Comparison of ENCODE assay signal across 8 mouse cellular contexts in the genomic region with DNA sequence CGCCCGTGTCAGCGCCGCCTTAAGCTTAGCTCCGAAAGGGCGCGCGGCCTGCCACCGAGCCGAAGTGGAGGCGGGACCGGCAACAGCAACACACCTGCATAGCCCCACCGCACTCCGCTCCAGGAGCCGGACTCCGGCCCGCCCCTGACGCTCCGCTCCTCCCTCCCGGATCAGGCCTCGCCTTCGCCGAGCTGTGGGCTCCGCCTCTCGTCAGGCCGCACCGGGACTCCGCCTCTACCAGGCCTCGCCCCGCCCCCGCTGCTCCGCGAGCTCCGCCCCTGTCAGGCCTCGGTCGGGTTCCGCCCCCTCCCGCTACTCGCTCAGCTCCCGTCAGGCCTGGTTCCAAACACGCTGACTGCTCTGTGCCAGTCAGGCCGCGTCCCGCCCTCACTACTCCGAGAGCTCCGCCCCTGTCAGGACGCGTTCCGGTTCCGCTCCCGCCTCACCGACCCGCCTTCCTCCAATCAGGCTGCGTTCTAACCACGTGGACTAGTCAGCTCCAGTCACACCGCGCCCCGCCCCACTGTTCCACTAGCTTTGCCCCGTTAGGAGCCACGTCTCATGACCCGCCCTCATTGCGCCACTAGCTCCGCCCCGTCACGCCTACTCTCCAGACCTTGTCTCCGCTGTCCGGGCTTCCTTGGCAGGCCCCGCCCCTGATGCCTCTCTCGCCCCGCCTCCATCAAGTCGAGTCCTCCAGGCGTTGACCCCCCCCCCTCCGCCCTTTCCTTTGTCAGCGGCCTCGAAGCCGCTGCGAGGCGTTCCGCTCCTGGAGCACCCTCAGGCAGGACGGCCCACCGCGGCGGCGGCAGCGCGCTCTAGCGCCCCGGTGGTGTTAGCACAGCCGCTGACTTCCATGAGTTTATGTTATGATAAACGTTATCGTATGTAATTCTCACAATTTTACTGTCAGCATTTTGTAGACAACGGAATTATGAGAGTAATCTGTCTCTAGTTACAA. TPM values are rescaled to one million over a fixed set of nuclear protein-coding genes. Genes with fewer than 3 reads are reported as not detected.
A peak's percentile ranks its signal among the peaks of the same experiment; 100 is the strongest.
DNase-seq lines count a peak whose midpoint lies in the region; ATAC-seq lines count a peak whose summit lies in the region.

A gene (minus strand): TSS at position 750 of the 961 bp plus-strand sequence.

- intact Hi-C loops in gastrocnemius, postnatal 14 days (cut with DNase I; ENCODE audit: low total_unique reads), result no loop called here
- intact Hi-C loops in left cerebral cortex, postnatal 10 days (cut with DNase I), result no loop called here

- DNase-seq in adrenal gland, adult (ENCODE audit: inconsistent age in 2 of 2, low spot score in 1 of 2), result peak; percentile 100
- peak; percentile 100 for DNase-seq in embryo, embryonic 10.5 days (ENCODE audit: low spot score)
- DNase-seq in gastrocnemius, postnatal 14 days, result peak; percentile 100
- peak; percentile 100 for DNase-seq in left cerebral cortex, postnatal 10 days (ENCODE audit: extremely low spot score in 1 of 2, low spot score in 2 of 2)
- DNase-seq in right cerebral cortex, postnatal 25 days, result peak; percentile 100
- DNase-seq in urinary bladder, postnatal 4 days (ENCODE audit: low spot score in 2 of 2), result peak; percentile 100

- ATAC-seq in inflammation-experienced regulatory T-cells, adult 6 months, result peak; percentile 83
- ATAC-seq in megakaryocyte-erythroid progenitor cell, adult 5-6 weeks (replicated peaks; ENCODE audit: low FRiP score, low TSS enrichment, poor library complexity, severe bottlenecking), result peak; percentile 91

RNA-seq across cellular contexts. Expression of the gene that starts here (rescaled TPM):
- total RNA-seq in gastrocnemius, postnatal 14 days (2021), result 10 to 100 TPM; 52.7 to 54.6 TPM
- 10 to 100 TPM; 52.9 to 68.4 (median 62.8) TPM for polyA plus RNA-seq in inflammation-experienced regulatory T-cells, adult 6 months (2017; shearing (Covaris generic))
- 10 to 100 TPM; 60.6 to 67.1 TPM for total RNA-seq in left cerebral cortex, postnatal 10 days (2021)
- total RNA-seq in megakaryocyte-erythroid progenitor cell, adult 5-6 weeks (2014; fragmentation: Nextera tagmentation), result 47.3 and 48.2 TPM in 2 replicates
- 45.3 and 50.8 TPM in 2 replicates for total RNA-seq in megakaryocyte-erythroid progenitor cell, adult 5-6 weeks (2017)

Comparison
In these comparisons a context has a peak if more than half of its experiments do, and no peak if none do; other contexts are left out.
1. Peak in every context shown above with its lines: DNase-seq and ATAC-seq.